Mouse (Mus musculus) testis, adult 2 months (tissue): ENCODE measurements around the gene Selenoi.

Experiments
- CTCF ChIP-seq: fragments of 200-500 bp; IDR thresholded peaks from 2 replicates; pipeline ENCODE4 v1.5.1; 2012; ENCODE audit warnings: low read depth, mild to moderate bottlenecking, inconsistent platforms, low read length, moderate library complexity; ENCODE audit not compliant: control insufficient read depth, insufficient read depth, insufficient replicate concordance
- POLR2A ChIP-seq: fragments of 200-500 bp; IDR thresholded peaks from 2 replicates; pipeline ENCODE4 v1.6.1; 2012; ENCODE audit warnings: low read depth, mild to moderate bottlenecking, inconsistent platforms, low read length, moderate library complexity; ENCODE audit not compliant: control insufficient read depth

DNA sequence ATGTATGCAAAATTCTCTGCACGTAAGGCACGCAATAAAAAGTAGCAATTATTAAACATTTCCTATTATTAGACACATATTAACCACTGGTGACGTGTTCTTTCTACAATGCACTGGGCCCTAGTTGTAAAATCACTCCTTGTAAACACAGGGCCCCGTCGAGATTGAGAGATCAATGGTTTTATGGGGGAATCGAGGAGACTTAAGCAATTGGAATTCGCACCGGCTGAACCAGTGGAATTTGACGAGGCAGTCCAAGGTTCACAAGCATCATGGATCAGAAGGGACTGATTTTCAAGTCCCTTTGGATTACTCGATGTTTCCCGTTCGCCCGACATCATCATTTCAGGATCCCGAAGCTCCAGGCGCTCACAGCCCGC lies 500 bp upstream of the Selenoi start:
- no peak for TF ChIP-seq POLR2A
- no peak for TF ChIP-seq CTCF
